Mouse (Mus musculus): ENCODE measurements at regions not wholly inside any gene's neighbourhood (a gene's known extent, or its start where the extent isn't known, plus 50 kb on each side); places are given as distances from the start of the nearest gene placed in this dataset.

- Histone ChIP-seq H3K4me3 (ENCODE audit: insufficient read depth, low read depth, low read length) (no peak overlapping the region), H3K27me3 (replicated peaks; ENCODE audit: control insufficient read depth, insufficient read depth, low read length) (no peaks in the 10 kb centered on the region), H3K4me1 (ENCODE audit: control insufficient read depth, insufficient read depth, low read length) (no peaks in the 10 kb centered on the region), H3K27ac (ENCODE audit: insufficient read depth, low read depth, low read length) (no peak overlapping the region), H3K36me3 (ENCODE audit: control insufficient read depth, insufficient read depth, low read length) (no peaks in the 10 kb centered on the region)
- WGBS, result 29% methylated on average over 10 of the region's 10 CpGs
- TF ChIP-seq CTCF (conservative IDR thresholded peaks at IDR 0.05; ENCODE audit: insufficient read depth, insufficient read length, low read depth, low read length), result no peak
- TF ChIP-seq POLR2A (IDR thresholded peaks at IDR 0.05; ENCODE audit: low read depth, low read length), result no peak
- no peak for DNase-seq
These were observed 57.9 kb downstream of the Sox9 start for GRCm38 (mm10) chr11:112839721-112840494.

- H3K36me3 ChIP-seq (ENCODE audit: control insufficient read depth, insufficient read depth, low read length), result no peaks in the 10 kb centered on the region
- TF ChIP-seq CTCF (conservative IDR thresholded peaks at IDR 0.05; ENCODE audit: insufficient read depth, insufficient read length, low read depth, low read length) (no peak), POLR2A (IDR thresholded peaks at IDR 0.05; ENCODE audit: low read depth, low read length) (no peak)
- H3K27ac ChIP-seq (ENCODE audit: insufficient read depth, low read depth, low read length), result no peak overlapping the region
- WGBS, result 36% methylated on average over 10 of the region's 10 CpGs
- no peaks in the 10 kb centered on the region for H3K27me3 ChIP-seq (replicated peaks; ENCODE audit: control insufficient read depth, insufficient read depth, low read length)
- DNase-seq, result no peak
- H3K4me1 ChIP-seq (ENCODE audit: control insufficient read depth, insufficient read depth, low read length), result no peaks in the 10 kb centered on the region
- no peak overlapping the region for H3K4me3 ChIP-seq (ENCODE audit: insufficient read depth, low read depth, low read length)
These were observed 58.4 kb downstream of the Sox9 start for GRCm38 (mm10) chr11:112840495-112840828.

DNA sequence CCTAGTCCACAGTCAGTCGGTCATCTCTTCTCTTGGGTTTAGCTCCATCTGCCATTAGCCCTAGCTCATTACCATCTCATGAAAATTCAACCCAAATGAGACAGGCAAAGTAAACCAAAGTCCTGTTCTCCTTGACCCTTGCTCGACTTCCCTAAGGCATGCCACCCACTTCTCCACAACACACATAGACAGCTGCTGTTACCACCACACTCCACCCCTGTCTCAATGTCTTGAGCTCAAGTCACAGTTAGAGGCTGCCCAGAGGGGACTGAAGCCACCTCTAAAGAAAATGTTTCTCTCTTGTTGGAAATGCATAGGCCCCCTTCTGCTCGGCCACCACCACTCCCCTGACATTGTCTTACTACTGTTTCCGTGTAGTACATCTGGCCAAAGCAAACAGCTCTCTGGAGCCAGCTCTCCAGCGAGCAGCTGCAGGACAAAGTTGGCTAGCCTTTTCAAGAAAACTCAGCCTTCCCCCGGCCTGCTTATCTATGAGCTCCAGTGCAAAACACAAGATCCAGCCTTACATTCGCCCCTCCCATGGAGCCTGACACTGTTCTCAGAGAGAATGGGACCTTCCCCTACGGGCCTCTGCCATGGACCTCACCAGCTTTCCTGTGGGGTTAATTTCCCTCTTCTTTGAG, 62.4 kb downstream of the Sox9 start:
- TF ChIP-seq CTCF (conservative IDR thresholded peaks at IDR 0.05; ENCODE audit: insufficient read depth, insufficient read length, low read depth, low read length), result no peak
- no peak for TF ChIP-seq POLR2A (IDR thresholded peaks at IDR 0.05; ENCODE audit: low read depth, low read length)
- DNase-seq, result no peak
- no peaks in the 10 kb centered on the region for H3K27me3 ChIP-seq (replicated peaks; ENCODE audit: control insufficient read depth, insufficient read depth, low read length)

GRCm38 (mm10) chr11:112847146-112847545, 65.1 kb downstream of the Sox9 start:
- 79% methylated on average over 2 of the region's 2 CpGs for WGBS
- no peak overlapping the region for H3K4me3 ChIP-seq (ENCODE audit: insufficient read depth, low read depth, low read length)
- no peaks in the 10 kb centered on the region for H3K36me3 ChIP-seq (ENCODE audit: control insufficient read depth, insufficient read depth, low read length)
- no peaks in the 10 kb centered on the region for H3K4me1 ChIP-seq (ENCODE audit: control insufficient read depth, insufficient read depth, low read length)
- no peak for DNase-seq
- H3K27ac ChIP-seq (ENCODE audit: insufficient read depth, low read depth, low read length), result no peak overlapping the region
- H3K27me3 ChIP-seq (replicated peaks; ENCODE audit: control insufficient read depth, insufficient read depth, low read length), result no peaks in the 10 kb centered on the region
- TF ChIP-seq POLR2A (IDR thresholded peaks at IDR 0.05; ENCODE audit: low read depth, low read length) (no peak), CTCF (conservative IDR thresholded peaks at IDR 0.05; ENCODE audit: insufficient read depth, insufficient read length, low read depth, low read length) (no peak)

More for the DNA sequence above, 62.4 kb downstream of the Sox9 start:
- Histone ChIP-seq H3K4me1 (ENCODE audit: control insufficient read depth, insufficient read depth, low read length) (no peaks in the 10 kb centered on the region), H3K4me3 (ENCODE audit: insufficient read depth, low read depth, low read length) (no peak overlapping the region), H3K27ac (ENCODE audit: insufficient read depth, low read depth, low read length) (no peak overlapping the region), H3K36me3 (ENCODE audit: control insufficient read depth, insufficient read depth, low read length) (no peaks in the 10 kb centered on the region)
- WGBS, result 71% methylated on average over 8 of the region's 8 CpGs

- Histone ChIP-seq H3K27me3 (replicated peaks; ENCODE audit: control insufficient read depth, insufficient read depth, low read length) (no peaks in the 10 kb centered on the region), H3K36me3 (ENCODE audit: control insufficient read depth, insufficient read depth, low read length) (no peaks in the 10 kb centered on the region), H3K4me3 (ENCODE audit: insufficient read depth, low read depth, low read length) (no peak overlapping the region), H3K4me1 (ENCODE audit: control insufficient read depth, insufficient read depth, low read length) (no peaks in the 10 kb centered on the region), H3K27ac (ENCODE audit: insufficient read depth, low read depth, low read length) (no peak overlapping the region)
- no peak for TF ChIP-seq CTCF (conservative IDR thresholded peaks at IDR 0.05; ENCODE audit: insufficient read depth, insufficient read length, low read depth, low read length)
- no peak for TF ChIP-seq POLR2A (IDR thresholded peaks at IDR 0.05; ENCODE audit: low read depth, low read length)
- DNase-seq, result no peak
- 81% methylated on average over 3 of the region's 3 CpGs for WGBS
These were observed 65.8 kb downstream of the Sox9 start for GRCm38 (mm10) chr11:112847851-112848250.

DNA sequence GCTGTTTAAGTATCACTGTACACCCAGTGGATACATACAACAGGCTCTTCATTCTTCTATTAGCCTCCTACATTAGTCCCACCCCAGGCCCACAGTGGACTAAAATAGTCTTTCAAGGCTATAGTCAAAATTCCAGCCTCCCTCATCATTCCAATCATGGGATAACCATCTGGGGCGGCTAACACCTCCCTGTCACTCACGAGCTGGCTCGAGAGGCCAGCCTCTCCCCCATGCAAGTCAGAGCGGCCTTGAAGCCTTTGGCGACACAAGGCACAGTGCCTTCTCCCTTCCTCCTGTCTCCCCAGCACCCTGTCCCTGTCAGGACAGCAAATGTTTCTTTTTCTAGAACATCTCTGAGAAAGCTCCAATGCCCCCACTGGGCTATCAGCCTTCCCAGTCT, 68.0 kb downstream of the Sox9 start:
- no peaks in the 10 kb centered on the region for H3K4me1 ChIP-seq (ENCODE audit: control insufficient read depth, insufficient read depth, low read length)
- no peak for TF ChIP-seq CTCF (conservative IDR thresholded peaks at IDR 0.05; ENCODE audit: insufficient read depth, insufficient read length, low read depth, low read length)
- TF ChIP-seq POLR2A (IDR thresholded peaks at IDR 0.05; ENCODE audit: low read depth, low read length), result no peak
- WGBS, result 84% methylated on average over 5 of the region's 5 CpGs
- DNase-seq, result no peak
- no peaks in the 10 kb centered on the region for H3K36me3 ChIP-seq (ENCODE audit: control insufficient read depth, insufficient read depth, low read length)
- H3K27ac ChIP-seq (ENCODE audit: insufficient read depth, low read depth, low read length), result no peak overlapping the region
- H3K4me3 ChIP-seq (ENCODE audit: insufficient read depth, low read depth, low read length), result no peak overlapping the region
- no peaks in the 10 kb centered on the region for H3K27me3 ChIP-seq (replicated peaks; ENCODE audit: control insufficient read depth, insufficient read depth, low read length)

GRCm38 (mm10) chr11:112850532-112851272, 68.7 kb downstream of the Sox9 start:
- H3K27me3 ChIP-seq (replicated peaks; ENCODE audit: control insufficient read depth, insufficient read depth, low read length), result no peaks in the 10 kb centered on the region
- DNase-seq, result no peak

More at GRCm38 (mm10) chr11:112850532-112851272, 68.7 kb downstream of the Sox9 start:
- WGBS, result 85% methylated on average over 13 of the region's 13 CpGs
- Histone ChIP-seq H3K27ac (ENCODE audit: insufficient read depth, low read depth, low read length) (no peak overlapping the region), H3K4me1 (ENCODE audit: control insufficient read depth, insufficient read depth, low read length) (no peaks in the 10 kb centered on the region), H3K36me3 (ENCODE audit: control insufficient read depth, insufficient read depth, low read length) (no peaks in the 10 kb centered on the region), H3K4me3 (ENCODE audit: insufficient read depth, low read depth, low read length) (no peak overlapping the region)
- no peak for TF ChIP-seq CTCF (conservative IDR thresholded peaks at IDR 0.05; ENCODE audit: insufficient read depth, insufficient read length, low read depth, low read length)
- TF ChIP-seq POLR2A (IDR thresholded peaks at IDR 0.05; ENCODE audit: low read depth, low read length), result no peak

Data from kidney, adult 2 months (tissue).